Mouse (Mus musculus) lung, postnatal 0 days (tissue): Measurements from ENCODE around the gene Olfr890. TPM values are rescaled to one million over a fixed set of nuclear protein-coding genes. Genes with fewer than 3 reads are reported as not detected.
"Not testable (repeated sequence)": the region's sequence is repeated elsewhere in the genome, so short reads cannot be mapped to it uniquely, and the experiment has no call there.

Source experiments
- ATAC-seq: fragments of 200-750 bp; cut with Nextera tagmentation; 2 replicates; pipeline ENCODE4 v1.8.0; 2017; ENCODE audit warnings: moderate library complexity
- DNase-seq: peaks from one replicate; pipeline ENCODE4 v3.0.0-alpha.2; 2016; ENCODE audit warnings: low spot score
- H3K27ac ChIP-seq: fragments of 300-500 bp; sonication (generic); 2 replicates; pipeline ENCODE4 v1.5.1; 2014; ENCODE audit warnings: antibody characterized with exemption, mild to moderate bottlenecking, low read length, mixed read lengths
- H3K27me3 ChIP-seq: fragments of 300-500 bp; sonication (generic); replicated peaks from 2 replicates; pipeline ENCODE4 v1.6.1; 2014; ENCODE audit warnings: low read length, mixed read lengths; ENCODE audit not compliant: insufficient read depth
- H3K36me3 ChIP-seq: fragments of 300-500 bp; sonication (generic); 2 replicates; pipeline ENCODE4 v1.6.1; 2014; ENCODE audit warnings: low read length, mixed read lengths; ENCODE audit not compliant: insufficient read depth
- H3K4me1 ChIP-seq: fragments of 300-500 bp; sonication (generic); 2 replicates; pipeline ENCODE4 v1.6.1; 2014; ENCODE audit warnings: antibody characterized with exemption, low read depth, low read length, mixed read lengths; ENCODE audit not compliant: insufficient read depth
- H3K4me2 ChIP-seq: fragments of 300-500 bp; sonication (generic); replicated peaks from 2 replicates; pipeline ENCODE4 v1.6.1; 2014; ENCODE audit warnings: low read depth, mild to moderate bottlenecking, low read length, moderate library complexity, mixed read lengths
- H3K4me3 ChIP-seq: fragments of 300-500 bp; sonication (generic); 2 replicates; pipeline ENCODE4 v1.5.1; 2014; ENCODE audit warnings: low read depth, low read length
- H3K9ac ChIP-seq: fragments of 300-500 bp; sonication (generic); replicated peaks from 2 replicates; pipeline ENCODE4 v1.6.1; 2014; ENCODE audit warnings: low read depth, mild to moderate bottlenecking
- H3K9me3 ChIP-seq: fragments of 300-500 bp; sonication (generic); 2 replicates; pipeline ENCODE4 v1.6.1; 2016; ENCODE audit warnings: low read length, mixed read lengths
- CTCF ChIP-seq: IDR thresholded peaks from 2 replicates; pipeline ENCODE4 v1.5.1; 2016; ENCODE audit warnings: antibody characterized with exemption, mild to moderate bottlenecking
- EP300 ChIP-seq: IDR thresholded peaks from 2 replicates; pipeline ENCODE4 v1.6.1; 2016; ENCODE audit warnings: antibody characterized with exemption, mild to moderate bottlenecking, control low read depth
- WGBS: fragments of 180-500 bp; shearing (Covaris S2); extraction: QIAGEN DNeasy Blood & Tissue Kit; methylation state at CpG from one replicate; pipeline ENCODE4 v1.1.7; 2014; 5-methylcytosine and 5-hydroxymethylcytosine counted together
- polyA plus RNA-seq: library from polyadenylated mRNA; unstranded; fragments of >200 nt; fragmentation: Nextera tagmentation; extraction: Ambion mirVana; gene quantifications from 2 replicates; pipeline ENCODE4 v1.2.1, GENCODE M21; 2015

Gene Olfr890
- polyA plus RNA-seq, result not detected in 2 replicates

GRCm38 (mm10) chr9:38142217-38142616 lies at the start of gene Olfr890:
TSS of gene Olfr890 (plus strand) at chr9:38142517.
- no peaks in the 10 kb centered on the region for H3K4me1 ChIP-seq
- ATAC-seq, result no peak

GRCm38 (mm10) chr9:38107828-38108227 lies 34.5 kb upstream of the Olfr890 start, which contains the start of gene Olfr888:
TSS of gene Olfr888 (plus strand) at chr9:38108128.
- no peak for TF ChIP-seq EP300
- no peak for TF ChIP-seq CTCF
- WGBS, result 70% methylated on average over 1 of the region's 1 CpGs
- no peaks in the 10 kb centered on the region for H3K27me3 ChIP-seq
- DNase-seq, result no peak
- ATAC-seq, result no peak
- H3K4me1 ChIP-seq, result no peaks in the 10 kb centered on the region
- H3K36me3 ChIP-seq, result no peaks in the 10 kb centered on the region
- no peak within 1 kb of the TSS for H3K4me3 ChIP-seq
- H3K9me3 ChIP-seq, result no peaks in the 10 kb centered on the region
- no peak within 1 kb of the TSS for H3K27ac ChIP-seq
- H3K4me2 ChIP-seq, result no peak within 1 kb of the TSS
- no peak within 1 kb of the TSS for H3K9ac ChIP-seq

More at GRCm38 (mm10) chr9:38142217-38142616, at the start of gene Olfr890:
- DNase-seq, result no peak
- Histone ChIP-seq H3K9ac (no peak within 1 kb of the TSS), H3K27me3 (no peaks in the 10 kb centered on the region), H3K36me3 (no peaks in the 10 kb centered on the region), H3K4me2 (no peak within 1 kb of the TSS), H3K4me3 (no peak within 1 kb of the TSS), H3K27ac (no peak within 1 kb of the TSS), H3K9me3 (no peaks in the 10 kb centered on the region)
- no peak for TF ChIP-seq EP300

- no peak within 1 kb of the TSS for H3K4me3 ChIP-seq
- H3K27me3 ChIP-seq, result no peaks in the 10 kb centered on the region
- no peaks in the 10 kb centered on the region for H3K4me1 ChIP-seq
- no peak for DNase-seq
- no peaks in the 10 kb centered on the region for H3K36me3 ChIP-seq
- no peak within 1 kb of the TSS for H3K4me2 ChIP-seq
- no peak within 1 kb of the TSS for H3K9ac ChIP-seq
- TF ChIP-seq CTCF, result no peak
- TF ChIP-seq EP300, result no peak
- H3K27ac ChIP-seq, result no peak within 1 kb of the TSS
- no peaks in the 10 kb centered on the region for H3K9me3 ChIP-seq
- no peak for ATAC-seq
These were observed 27.4 kb upstream of the Olfr890 start, which contains the start of gene Olfr889 for GRCm38 (mm10) chr9:38114898-38115297. TSS of gene Olfr889 (plus strand) at chr9:38115198.

- H3K27ac ChIP-seq, ATAC-seq, H3K27me3 ChIP-seq, H3K9ac ChIP-seq, H3K36me3 ChIP-seq, H3K4me3 ChIP-seq, H3K9me3 ChIP-seq, DNase-seq, H3K4me2 ChIP-seq, H3K4me1 ChIP-seq: not testable (repeated sequence)
- WGBS, result 43% methylated on average over 2 of the region's 2 CpGs
These were observed 26.0 kb downstream of the Olfr890 start for GRCm38 (mm10) chr9:38168341-38168740.

GRCm38 (mm10) chr9:38180721-38181120 lies 38.4 kb downstream of the Olfr890 start, which contains the start of gene Olfr891:
TSS of gene Olfr891 (minus strand) at chr9:38180821.
- Histone ChIP-seq H3K36me3 (no peaks in the 10 kb centered on the region), H3K27me3 (no peaks in the 10 kb centered on the region), H3K9ac (no peak within 1 kb of the TSS), H3K4me2 (no peak within 1 kb of the TSS), H3K9me3 (no peaks in the 10 kb centered on the region), H3K4me3 (no peak within 1 kb of the TSS), H3K4me1 (no peaks in the 10 kb centered on the region), H3K27ac (no peak within 1 kb of the TSS)
- ATAC-seq (no peak), DNase-seq (no peak)
- WGBS, result 70% methylated on average over 1 of the region's 1 CpGs
- TF ChIP-seq EP300, result no peak
- no peak for TF ChIP-seq CTCF

Other genes starting within 250 kb of the Olfr890 start
- gene Olfr145, start 245.8 kb upstream of the Olfr890 start, polyA plus RNA-seq, result not detected in 2 replicates
- not detected in 2 replicates for gene Olfr878, start 224.7 kb upstream of the Olfr890 start, polyA plus RNA-seq
- not detected in 2 replicates for gene Olfr881, start 150.7 kb upstream of the Olfr890 start, polyA plus RNA-seq
- not detected in 2 replicates for gene Olfr883, start 116.7 kb upstream of the Olfr890 start, polyA plus RNA-seq
- not detected in 2 replicates for gene Olfr884, start 96.0 kb upstream of the Olfr890 start, polyA plus RNA-seq
- not detected in 2 replicates for gene Olfr885, start 81.2 kb upstream of the Olfr890 start, polyA plus RNA-seq
- gene Olfr887, start 58.4 kb upstream of the Olfr890 start, polyA plus RNA-seq, result not detected in 2 replicates
- not detected in 2 replicates for gene Olfr888, start 34.4 kb upstream of the Olfr890 start, polyA plus RNA-seq
- 0.02 and 0.04 TPM in 2 replicates for gene Olfr889, start 27.3 kb upstream of the Olfr890 start, polyA plus RNA-seq
- gene Olfr891, start 38.3 kb downstream of the Olfr890 start, polyA plus RNA-seq, result not detected in 2 replicates
- not detected in 2 replicates for gene Olfr893, start 65.8 kb downstream of the Olfr890 start, polyA plus RNA-seq
- not detected in 2 replicates for gene Olfr894, start 75.5 kb downstream of the Olfr890 start, polyA plus RNA-seq
- gene Olfr143, start 110.3 kb downstream of the Olfr890 start, polyA plus RNA-seq, result not detected in 2 replicates
- gene Olfr895, start 125.3 kb downstream of the Olfr890 start, polyA plus RNA-seq, result not detected in 2 replicates
- not detected in 2 replicates for gene Olfr896-ps1, start 148.6 kb downstream of the Olfr890 start, polyA plus RNA-seq
- gene Olfr25, start 186.5 kb downstream of the Olfr890 start, polyA plus RNA-seq, result not detected in 2 replicates
- gene Olfr898, start 205.9 kb downstream of the Olfr890 start, polyA plus RNA-seq, result not detected in 2 replicates
- gene Olfr250, start 224.4 kb downstream of the Olfr890 start, polyA plus RNA-seq, result not detected in 2 replicates
- not detected in 2 replicates for gene Olfr251, start 234.6 kb downstream of the Olfr890 start, polyA plus RNA-seq